In genomic region chr9:120339975-120340695, GRCm38 (mm10) we compare ENCODE assay signal across 12 mouse cellular contexts. TPM values are rescaled to one million over a fixed set of nuclear protein-coding genes. Genes with fewer than 3 reads are reported as not detected.
DNase-seq lines count a peak whose midpoint lies in the region; ATAC-seq and TF ChIP-seq lines count a peak whose summit lies in the region.
"Had no signal": no experiment of that assay in that cellular context is flagged by ENCODE, and none has a peak within 500 bp of the region (broad histone marks: within the 10 kb centered on the region; RNA-seq: fewer than 3 reads in every experiment).

No protein-coding gene starts in this region.

- peak; percentile 46 for DNase-seq in liver, postnatal 0 days
- no peak for DNase-seq in liver, embryonic 11.5 days (ENCODE audit: low spot score)
- DNase-seq in embryonic facial prominence, embryonic 11.5 days (ENCODE audit: low spot score) = peak; percentile 62
- peak; percentile 83 for DNase-seq in thymus, postnatal 0 days (ENCODE audit: low spot score)
- no peak for DNase-seq in adrenal gland, postnatal 36 days
- no peak for DNase-seq in cerebellum, adult 9-11 months
- DNase-seq in layer of hippocampus, postnatal 25 days (ENCODE audit: extremely low spot score in 1 of 2, low spot score in 1 of 2) = no peak
- DNase-seq: kidney, adult 18-20 months had no signal

- peaks cover under 1% of the 10 kb centered on the region; the same call in 1 of the 2 replicates for H3K4me1 ChIP-seq in liver, postnatal 0 days (ENCODE audit: insufficient read depth)
- H3K4me1 ChIP-seq in liver, embryonic 11.5 days (replicated peaks; ENCODE audit: control insufficient read depth, insufficient read depth, low read length) = 0 out of 2 replicates have a peak, but pooled peaks cover 2% of the 10 kb centered on the region
- no peaks in the 10 kb centered on the region for H3K4me1 ChIP-seq in embryonic facial prominence, embryonic 11.5 days (ENCODE audit: control insufficient read depth, insufficient read depth, low read length)
- H3K4me1 ChIP-seq in limb, embryonic 13.5 days = peaks cover 23% of the 10 kb centered on the region

- no peaks in the 10 kb centered on the region for H3K9me3 ChIP-seq in liver, postnatal 0 days (ENCODE audit: low read length)
- H3K9me3 ChIP-seq in liver, embryonic 11.5 days (ENCODE audit: control insufficient read depth, low read length) = no peaks in the 10 kb centered on the region
- no peaks in the 10 kb centered on the region for H3K9me3 ChIP-seq in embryonic facial prominence, embryonic 11.5 days (replicated peaks; ENCODE audit: control insufficient read depth, low read length)
- no peaks in the 10 kb centered on the region for H3K9me3 ChIP-seq in limb, embryonic 13.5 days
- H3K9me3 ChIP-seq: embryonic facial prominence, embryonic 13.5 days; limb, embryonic 15.5 days had no signal

- H3K9ac ChIP-seq in liver, postnatal 0 days (replicated peaks) = no peak overlapping the region
- H3K9ac ChIP-seq in liver, embryonic 11.5 days (ENCODE audit: low read depth, low read length) = no peak overlapping the region
- H3K9ac ChIP-seq in embryonic facial prominence, embryonic 11.5 days (replicated peaks; ENCODE audit: low read length) = no peak overlapping the region
- no peak overlapping the region for H3K9ac ChIP-seq in limb, embryonic 13.5 days
- H3K9ac ChIP-seq: embryonic facial prominence, embryonic 13.5 days; limb, embryonic 15.5 days had no signal

- H3K4me3 ChIP-seq in liver, postnatal 0 days (ENCODE audit: low read depth, low read length) = no peak overlapping the region
- H3K4me3 ChIP-seq in liver, embryonic 11.5 days (ENCODE audit: low read depth, low read length) = no peak overlapping the region
- H3K4me3 ChIP-seq in embryonic facial prominence, embryonic 11.5 days (ENCODE audit: low read depth, low read length) = no peak overlapping the region
- H3K4me3 ChIP-seq in limb, embryonic 13.5 days = no peak overlapping the region
- H3K4me3 ChIP-seq: embryonic facial prominence, embryonic 13.5 days; limb, embryonic 15.5 days; myocyte had no signal

- H3K27ac ChIP-seq in liver, postnatal 0 days (ENCODE audit: low read depth) = no peak overlapping the region
- no peak overlapping the region for H3K27ac ChIP-seq in liver, embryonic 11.5 days (ENCODE audit: low read depth, low read length)
- no peak overlapping the region for H3K27ac ChIP-seq in embryonic facial prominence, embryonic 11.5 days (replicated peaks; ENCODE audit: low read depth, low read length)
- no peak overlapping the region for H3K27ac ChIP-seq in limb, embryonic 13.5 days
- H3K27ac ChIP-seq: embryonic facial prominence, embryonic 13.5 days; limb, embryonic 15.5 days had no signal

- TF ChIP-seq CTCF in liver, postnatal 0 days (IDR thresholded peaks at IDR 0.05; ENCODE audit: low read depth) = no peak

- WGBS in liver, postnatal 0 days (ENCODE audit: insufficient replicate concordance) = 42% methylated on average over 10 of the region's 10 CpGs
- 51% methylated on average over 10 of the region's 10 CpGs for WGBS in liver, embryonic 11.5 days
- 67% methylated on average over 10 of the region's 10 CpGs for WGBS in embryonic facial prominence, embryonic 11.5 days
- 51% methylated on average over 10 of the region's 10 CpGs for WGBS in limb, embryonic 13.5 days

- no peaks in the 10 kb centered on the region for H3K27me3 ChIP-seq in liver, postnatal 0 days (ENCODE audit: insufficient read depth, low read length)
- H3K27me3 ChIP-seq in liver, embryonic 11.5 days (replicated peaks; ENCODE audit: control insufficient read depth, insufficient read depth, low read length) = no peaks in the 10 kb centered on the region
- H3K27me3 ChIP-seq in embryonic facial prominence, embryonic 11.5 days (ENCODE audit: control insufficient read depth, insufficient read depth, low read length) = no peaks in the 10 kb centered on the region
- no peaks in the 10 kb centered on the region for H3K27me3 ChIP-seq in limb, embryonic 13.5 days
- H3K27me3 ChIP-seq: embryonic facial prominence, embryonic 13.5 days; limb, embryonic 15.5 days had no signal

- ATAC-seq in liver, postnatal 0 days = 0 out of 2 replicates have a peak, but pooled peaks have one; percentile 31
- ATAC-seq in liver, embryonic 11.5 days (replicated peaks; ENCODE audit: low FRiP score) = no peak
- ATAC-seq in embryonic facial prominence, embryonic 11.5 days (replicated peaks; ENCODE audit: insufficient number of reproducible peaks, low FRiP score, low TSS enrichment, low read depth) = no peak
- ATAC-seq in limb, embryonic 13.5 days (ENCODE audit: low FRiP score, low read depth) = peak; percentile 28; the same call in 1 of the 2 replicates

- TF ChIP-seq EP300 in liver, postnatal 0 days (IDR thresholded peaks at IDR 0.05; ENCODE audit: low read depth) = no peak

- H3K4me2 ChIP-seq in liver, postnatal 0 days (ENCODE audit: low read depth, low read length) = no peak overlapping the region
- H3K4me2 ChIP-seq in liver, embryonic 11.5 days = no peak overlapping the region
- no peak overlapping the region for H3K4me2 ChIP-seq in embryonic facial prominence, embryonic 11.5 days (ENCODE audit: low read depth, low read length)
- H3K4me2 ChIP-seq in limb, embryonic 13.5 days (replicated peaks) = no peak overlapping the region
- H3K4me2 ChIP-seq: embryonic facial prominence, embryonic 13.5 days; limb, embryonic 15.5 days had no signal

- H3K36me3 ChIP-seq in liver, postnatal 0 days (replicated peaks; ENCODE audit: insufficient read depth, low read length) = no peaks in the 10 kb centered on the region
- H3K36me3 ChIP-seq in liver, embryonic 11.5 days (ENCODE audit: control insufficient read depth, insufficient read depth, low read length) = no peaks in the 10 kb centered on the region
- no peaks in the 10 kb centered on the region for H3K36me3 ChIP-seq in embryonic facial prominence, embryonic 11.5 days (replicated peaks; ENCODE audit: control insufficient read depth, insufficient read depth, low read depth, low read length)
- H3K36me3 ChIP-seq in limb, embryonic 13.5 days = no peaks in the 10 kb centered on the region
- H3K36me3 ChIP-seq: embryonic facial prominence, embryonic 13.5 days; limb, embryonic 15.5 days had no signal

RNA-seq across cellular contexts. Expression of gene Myrip, which starts 38.8 kb away (rescaled TPM):
- 0.09 TPM in 1 of 2 replicates, not detected in the other for polyA plus RNA-seq in liver, postnatal 0 days (2015; fragmentation: Nextera tagmentation; extraction: Ambion mirVana)
- 0.05 and 0.55 TPM in 2 replicates for polyA plus RNA-seq in liver, embryonic 11.5 days (2014; fragmentation: Nextera tagmentation; extraction: Ambion mirVana)
- polyA plus RNA-seq in embryonic facial prominence, embryonic 11.5 days (2014; fragmentation: Nextera tagmentation; extraction: Ambion mirVana) = 0.43 and 0.59 TPM in 2 replicates
- polyA plus RNA-seq in limb, embryonic 13.5 days (2015; fragmentation: Nextera tagmentation; extraction: Ambion mirVana) = 0.32 and 0.59 TPM in 2 replicates
- polyA plus RNA-seq in thymus, postnatal 0 days (2015; fragmentation: Nextera tagmentation; extraction: Ambion mirVana) = 0.40 TPM in 1 of 2 replicates, not detected in the other
- total RNA-seq in adrenal gland, postnatal 36 days (2021) = 1 to 10 TPM; 5.8 to 5.9 TPM
- 10 to 100 TPM; 49.6 to 52.7 TPM for total RNA-seq in layer of hippocampus, postnatal 25 days (2021)

Comparison
In these comparisons a context has a peak if more than half of its experiments do, and no peak if none do; other contexts are left out.
1. ATAC-seq: peak in liver, postnatal 0 days (single experiment) and limb, embryonic 13.5 days (single experiment); none in liver, embryonic 11.5 days (single experiment) and embryonic facial prominence, embryonic 11.5 days (single experiment).
2. DNase-seq: peak in liver, postnatal 0 days (single experiment), embryonic facial prominence, embryonic 11.5 days (single experiment) and thymus, postnatal 0 days (single experiment); none in liver, embryonic 11.5 days (single experiment), adrenal gland, postnatal 36 days (0 of 2), cerebellum, adult 9-11 months (single experiment) and layer of hippocampus, postnatal 25 days (0 of 2).